Mouse (Mus musculus) brain, embryonic 14.5 days (tissue): Measurements from ENCODE around the gene Afap1. TPM values are rescaled to one million over a fixed set of nuclear protein-coding genes. Genes with fewer than 3 reads are reported as not detected.

Source experiments
- DNase-seq: peaks from one replicate; pipeline ENCODE4 v3.0.0-alpha.2; 2011; ENCODE audit warnings: low read depth
- CTCF ChIP-seq: fragments of 200-500 bp; IDR thresholded peaks from 2 replicates; pipeline ENCODE4 v1.5.1; 2012; ENCODE audit warnings: inconsistent platforms, mild to moderate bottlenecking, moderate library complexity, borderline replicate concordance; ENCODE audit not compliant: insufficient read depth, insufficient read length; ENCODE audit errors: extremely low read depth
- POLR2A ChIP-seq: fragments of 200-500 bp; IDR thresholded peaks from 2 replicates; pipeline ENCODE4 v1.6.1; 2012; ENCODE audit warnings: mild to moderate bottlenecking, inconsistent platforms, borderline replicate concordance; ENCODE audit not compliant: poor library complexity, insufficient read depth, insufficient read length, severe bottlenecking; ENCODE audit errors: extremely low read depth
- polyA plus RNA-seq: library from polyadenylated mRNA; depleted of rRNA; stranded (reverse); fragments of >200 nt; gene quantifications from 2 replicates; pipeline ENCODE4 v1.2.3, GENCODE M21; 2012

The Afap1 gene
- polyA plus RNA-seq, 1 experiment = 97.5 TPM

DNA sequence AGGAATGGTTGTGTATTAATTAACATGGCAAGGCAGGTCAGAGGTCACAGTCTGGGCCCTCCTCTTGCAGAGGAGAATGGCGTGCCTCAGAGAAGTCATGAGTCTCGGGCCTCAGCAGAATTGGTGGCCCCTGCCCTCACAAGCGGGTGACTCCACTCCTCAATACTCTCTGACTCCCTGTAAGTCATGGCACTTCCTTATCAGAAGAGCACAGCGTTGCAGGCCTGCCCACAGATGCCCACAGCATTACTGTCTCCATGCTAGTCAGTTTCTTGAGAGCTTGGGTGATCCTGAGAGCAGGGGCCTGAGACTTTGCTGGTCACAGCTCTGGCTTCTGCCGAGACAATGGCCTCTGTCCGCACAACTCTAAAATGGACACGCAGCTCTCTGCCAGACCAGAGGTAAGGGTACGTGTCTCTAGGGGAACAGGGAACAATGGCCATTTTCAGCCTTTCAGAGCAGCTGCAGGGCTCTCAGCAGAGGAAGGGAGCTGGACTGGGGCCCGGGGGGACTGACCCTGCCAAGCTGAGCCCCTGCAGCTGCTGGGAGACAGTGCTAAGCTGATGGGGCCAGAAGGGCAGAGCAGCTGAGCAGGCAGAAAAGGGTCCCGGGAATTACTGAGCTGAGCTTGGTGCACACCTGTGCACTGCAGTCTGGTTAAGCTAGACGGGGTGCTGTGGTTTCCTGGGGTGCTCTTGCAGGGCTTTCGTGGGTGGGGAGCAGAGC is 77.4 kb downstream of the Afap1 start:
- no peak for TF ChIP-seq POLR2A
- no peak for TF ChIP-seq CTCF
- peak; percentile 75 for DNase-seq

- peak; percentile 97 for TF ChIP-seq CTCF
- TF ChIP-seq POLR2A = no peak
- peak; percentile 88 for DNase-seq
These were observed 78.9 kb downstream of the Afap1 start for GRCm38 (mm10) chr5:35971841-35972578.

DNA sequence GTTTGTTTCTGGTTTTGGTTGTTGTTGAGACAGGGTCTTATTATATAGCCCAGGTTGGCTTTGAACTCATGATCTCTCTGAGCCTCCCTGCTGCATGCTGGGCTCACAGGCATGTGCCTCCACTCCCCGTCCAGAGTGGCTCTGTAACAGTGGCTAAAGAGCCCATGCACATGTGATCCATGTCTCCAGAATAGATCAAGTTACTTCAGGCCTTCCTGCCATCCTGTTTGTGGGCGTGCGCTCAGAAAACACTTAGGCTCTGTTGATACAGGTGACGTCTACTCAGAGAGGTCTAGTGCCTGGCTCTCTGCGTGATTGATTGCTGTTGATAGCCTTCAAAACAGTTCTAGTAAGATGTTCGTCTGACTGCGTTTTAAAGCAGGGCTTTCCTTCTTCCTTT is 79.6 kb downstream of the Afap1 start:
- TF ChIP-seq CTCF (no peak), POLR2A (no peak)
- no peak for DNase-seq

DNA sequence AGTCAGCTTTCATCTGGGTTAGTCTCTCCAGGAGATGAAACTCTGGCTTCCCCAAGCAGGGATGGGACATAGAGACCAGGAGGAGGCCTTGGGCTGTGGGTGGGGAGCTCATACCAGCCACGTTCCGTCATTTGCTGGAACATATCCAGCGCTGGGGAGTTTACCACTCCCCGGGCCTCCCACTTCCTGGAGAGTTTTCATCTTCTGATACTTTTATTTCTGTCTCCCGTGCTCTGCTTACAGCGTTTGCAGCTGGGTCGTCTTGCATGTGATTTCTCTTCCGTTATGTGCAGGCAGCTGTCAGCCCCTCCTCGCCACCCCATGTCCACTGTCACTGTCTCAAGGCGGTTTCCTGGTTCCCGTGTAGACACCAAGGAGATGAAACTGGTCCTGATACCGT is 80.7 kb downstream of the Afap1 start:
- TF ChIP-seq CTCF = no peak
- TF ChIP-seq POLR2A = no peak
- DNase-seq = peak; percentile 33

DNA sequence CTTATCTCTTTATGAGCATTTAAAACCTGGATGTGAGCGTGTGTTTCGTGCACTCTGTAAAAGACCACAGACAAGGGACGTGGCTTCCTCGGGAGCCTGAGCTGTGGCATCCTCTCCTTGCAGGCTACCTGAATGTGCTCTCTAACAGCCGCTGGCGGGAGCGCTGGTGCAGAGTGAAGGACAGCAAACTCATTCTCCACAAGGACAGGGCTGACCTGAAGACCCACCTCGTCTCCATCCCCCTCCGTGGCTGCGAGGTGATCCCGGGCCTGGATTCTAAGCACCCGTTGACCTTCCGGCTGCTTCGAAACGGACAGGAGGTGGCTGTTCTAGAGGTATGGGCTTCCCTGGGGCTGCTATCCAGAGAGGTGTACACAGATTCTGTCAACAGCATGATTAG is 81.1 kb downstream of the Afap1 start:
- DNase-seq = no peak

DNA sequence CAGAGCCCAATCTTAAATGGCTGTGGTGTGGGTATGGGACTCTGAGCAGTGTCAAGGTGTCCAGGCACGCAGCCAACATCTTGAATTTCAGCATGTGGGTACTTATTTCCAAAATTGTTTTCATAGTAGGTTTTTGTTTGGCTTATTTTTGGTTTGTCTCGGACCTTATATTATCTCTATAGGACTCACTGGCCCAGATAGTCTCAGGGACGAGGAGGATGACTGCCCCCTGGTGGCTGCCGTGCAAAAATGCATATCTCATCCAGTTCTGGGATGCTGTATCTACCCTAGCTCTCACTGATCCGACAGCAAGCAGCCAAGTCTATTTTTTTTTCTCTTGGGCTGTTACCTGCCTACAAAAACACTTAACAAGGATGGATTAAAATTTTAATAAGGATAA is 82.6 kb downstream of the Afap1 start:
- TF ChIP-seq CTCF (peak; percentile 89), POLR2A (no peak)
- DNase-seq = peak; percentile 83

More for the DNA sequence above, 81.1 kb downstream of the Afap1 start:
- TF ChIP-seq POLR2A (no peak), CTCF (no peak)

DNA sequence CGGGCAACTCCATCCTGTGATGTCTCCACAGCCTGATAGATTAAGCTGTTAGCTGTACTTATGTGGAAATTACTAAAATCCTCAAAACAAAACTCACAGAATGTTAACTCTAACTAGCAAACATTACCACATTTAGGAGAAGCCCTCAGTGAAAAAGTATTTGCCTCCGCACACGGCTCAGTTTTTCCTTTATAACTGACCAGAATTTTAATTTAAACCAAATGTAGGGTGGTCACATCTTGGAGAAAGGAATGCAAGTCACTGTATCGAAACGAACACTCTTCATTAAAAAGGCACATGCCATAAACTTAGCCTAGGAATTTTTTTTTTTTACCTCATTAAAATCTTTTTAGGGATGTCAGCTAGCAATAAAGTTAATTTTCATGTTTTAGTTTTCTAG is 87.4 kb downstream of the Afap1 start:
- DNase-seq = no peak
- TF ChIP-seq POLR2A (no peak), CTCF (no peak)

GRCm38 (mm10) chr5:35981341-35981740 is 88.2 kb downstream of the Afap1 start:
- no peak for DNase-seq
- TF ChIP-seq CTCF = no peak
- TF ChIP-seq POLR2A = no peak

DNA sequence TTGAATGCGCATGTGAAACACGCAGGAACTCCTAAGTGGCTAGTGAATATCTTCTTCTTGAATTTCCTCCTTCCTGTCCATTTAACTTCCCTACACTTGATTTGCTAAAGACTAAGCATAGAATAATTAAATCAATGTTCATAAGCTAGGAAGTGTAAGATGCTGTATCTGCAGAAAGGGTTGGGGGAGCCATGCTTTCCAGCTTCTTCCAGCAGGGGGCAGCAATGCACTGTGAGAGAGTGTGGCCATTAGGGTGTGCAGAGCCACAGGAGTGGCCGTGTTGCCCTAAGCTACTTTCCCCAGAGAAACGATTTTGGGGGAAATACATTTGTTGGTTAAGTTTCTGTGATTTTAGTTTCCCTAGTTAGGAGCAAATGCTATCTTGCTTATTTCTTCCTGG is 88.9 kb downstream of the Afap1 start:
- peak; percentile 83 for DNase-seq
- TF ChIP-seq POLR2A (no peak), CTCF (peak; percentile 96)

- peak; percentile 22 for DNase-seq
- TF ChIP-seq CTCF (no peak), POLR2A (no peak)
These were observed 92.5 kb downstream of the Afap1 start for GRCm38 (mm10) chr5:35985611-35986010.

GRCm38 (mm10) chr5:35988085-35988484 is 95.0 kb downstream of the Afap1 start:
- DNase-seq = no peak

DNA sequence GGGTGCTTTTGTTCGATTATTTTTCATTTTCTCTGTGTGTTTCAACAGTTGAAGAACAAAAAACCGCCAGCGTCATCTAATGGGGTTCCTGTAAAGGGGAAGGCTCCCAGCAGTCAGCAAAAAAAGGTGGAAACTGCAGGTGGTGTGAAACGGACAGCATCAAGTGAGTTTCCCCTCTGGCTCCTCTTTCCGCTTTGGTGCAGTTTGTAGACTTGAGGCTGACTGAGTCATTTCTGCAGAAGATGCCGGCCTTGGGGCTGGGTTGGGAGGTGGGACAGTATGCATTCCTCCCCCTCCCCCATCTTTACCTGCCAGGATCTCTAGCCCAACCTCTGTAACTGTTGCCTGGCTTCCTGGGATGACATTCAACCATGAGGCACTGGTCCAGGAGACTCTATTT is 96.4 kb downstream of the Afap1 start:
- DNase-seq = no peak
- no peak for TF ChIP-seq CTCF
- no peak for TF ChIP-seq POLR2A

More at GRCm38 (mm10) chr5:35988085-35988484, 95.0 kb downstream of the Afap1 start:
- TF ChIP-seq CTCF = no peak
- TF ChIP-seq POLR2A = no peak
